Mouse (Mus musculus): ENCODE results near the gene Glis3.

- TF ChIP-seq GATA1 (IDR thresholded peaks at IDR 0.05; ENCODE audit: borderline replicate concordance, low read length), result no peak
- no peak for TF ChIP-seq FLI1 (IDR thresholded peaks at IDR 0.05; ENCODE audit: low read length)
Measured at GRCm38 (mm10) chr19:28530846-28531245, 149.0 kb downstream of the Glis3 start.
